Comparison of ENCODE assay signal across 8 mouse cellular contexts in the genomic region with DNA sequence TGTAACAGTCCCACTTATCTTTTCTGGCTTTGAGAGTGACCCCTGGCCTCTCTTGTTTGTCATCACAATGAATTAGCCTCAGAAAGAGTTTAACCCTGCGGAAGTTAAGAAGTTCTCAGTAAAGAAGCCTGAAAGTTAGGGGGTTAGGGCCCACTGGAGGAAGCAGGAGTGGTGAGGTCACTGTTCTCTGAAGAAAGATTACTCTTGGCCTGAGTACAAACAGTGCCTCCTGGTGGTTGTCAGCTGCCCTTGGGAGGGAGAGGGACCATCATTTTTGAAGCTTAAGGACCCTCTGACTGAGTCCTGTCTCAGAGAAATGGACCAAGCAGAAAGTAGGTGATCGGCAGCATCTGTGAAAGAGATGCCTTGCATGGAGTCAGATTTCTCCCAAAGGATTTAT.
A peak's percentile ranks its signal among the peaks of the same experiment; 100 is the strongest.
DNase-seq lines count a peak whose midpoint lies in the region; ATAC-seq lines count a peak whose summit lies in the region.

No protein-coding gene starts in this region.

- no peak overlapping the region for H3K4me2 ChIP-seq in forebrain, embryonic 14.5 days (ENCODE audit: low read length)
- H3K4me2 ChIP-seq in forebrain, embryonic 15.5 days (replicated peaks): no peak overlapping the region

- H3K27me3 ChIP-seq in forebrain, embryonic 14.5 days (replicated peaks; ENCODE audit: control insufficient read depth, insufficient read depth, low read length): no peaks in the 10 kb centered on the region
- H3K27me3 ChIP-seq in forebrain, embryonic 15.5 days: no peaks in the 10 kb centered on the region

- H3K4me3 ChIP-seq in forebrain, embryonic 14.5 days (ENCODE audit: low read depth, low read length): no peak overlapping the region
- H3K4me3 ChIP-seq in forebrain, embryonic 15.5 days: no peak overlapping the region

- H3K36me3 ChIP-seq in forebrain, embryonic 14.5 days (ENCODE audit: control insufficient read depth, insufficient read depth, low read length): no peaks in the 10 kb centered on the region
- no peaks in the 10 kb centered on the region for H3K36me3 ChIP-seq in forebrain, embryonic 15.5 days

- no peak overlapping the region for H3K27ac ChIP-seq in forebrain, embryonic 14.5 days (ENCODE audit: low read depth, low read length)
- no peak overlapping the region for H3K27ac ChIP-seq in forebrain, embryonic 15.5 days (replicated peaks)

- H3K4me1 ChIP-seq in forebrain, embryonic 14.5 days (ENCODE audit: control insufficient read depth, insufficient read depth, low read length): 0 out of 2 replicates have a peak, but pooled peaks cover 6% of the 10 kb centered on the region
- H3K4me1 ChIP-seq in forebrain, embryonic 15.5 days: peaks cover 5% of the 10 kb centered on the region; the same call in 1 of the 2 replicates

- no peak for ATAC-seq in forebrain, embryonic 14.5 days
- ATAC-seq in forebrain, embryonic 15.5 days (replicated peaks): no peak
- peak; percentile 79 for ATAC-seq in megakaryocyte, adult 5-6 weeks (ENCODE audit: poor library complexity, severe bottlenecking)

- H3K9ac ChIP-seq in forebrain, embryonic 14.5 days (ENCODE audit: low read length): no peak overlapping the region
- H3K9ac ChIP-seq in forebrain, embryonic 15.5 days (replicated peaks): no peak overlapping the region

- WGBS in forebrain, embryonic 14.5 days: 32% methylated on average over 2 of the region's 2 CpGs
- WGBS in forebrain, embryonic 15.5 days: 37% methylated on average over 2 of the region's 2 CpGs

- DNase-seq in forebrain, embryonic 14.5 days (ENCODE audit: low spot score): peak; percentile 30
- DNase-seq in 3T3-L1 (ENCODE audit: low read depth, low spot score): peak; percentile 31
- DNase-seq in adrenal gland, postnatal 14 days: peak; percentile 73
- peak; percentile 55 for DNase-seq in heart, postnatal 4 days
- no peak for DNase-seq in right cerebral cortex, postnatal 10 days (ENCODE audit: low spot score in 2 of 2)
- DNase-seq in layer of hippocampus, adult 8-10 months (ENCODE audit: low spot score in 2 of 2): no peak

- no peaks in the 10 kb centered on the region for H3K9me3 ChIP-seq in forebrain, embryonic 14.5 days (replicated peaks; ENCODE audit: control insufficient read depth, low read length)
- no peaks in the 10 kb centered on the region for H3K9me3 ChIP-seq in forebrain, embryonic 15.5 days

Comparison
In these comparisons a context has a peak if more than half of its experiments do, and no peak if none do; other contexts are left out.
1. DNase-seq: peak in forebrain, embryonic 14.5 days (single experiment), 3T3-L1 (single experiment), adrenal gland, postnatal 14 days (single experiment) and heart, postnatal 4 days (single experiment); none in right cerebral cortex, postnatal 10 days (0 of 2) and layer of hippocampus, adult 8-10 months (0 of 2).